Mouse (Mus musculus): ENCODE results near the gene Epha8.

The Epha8 gene

DNA sequence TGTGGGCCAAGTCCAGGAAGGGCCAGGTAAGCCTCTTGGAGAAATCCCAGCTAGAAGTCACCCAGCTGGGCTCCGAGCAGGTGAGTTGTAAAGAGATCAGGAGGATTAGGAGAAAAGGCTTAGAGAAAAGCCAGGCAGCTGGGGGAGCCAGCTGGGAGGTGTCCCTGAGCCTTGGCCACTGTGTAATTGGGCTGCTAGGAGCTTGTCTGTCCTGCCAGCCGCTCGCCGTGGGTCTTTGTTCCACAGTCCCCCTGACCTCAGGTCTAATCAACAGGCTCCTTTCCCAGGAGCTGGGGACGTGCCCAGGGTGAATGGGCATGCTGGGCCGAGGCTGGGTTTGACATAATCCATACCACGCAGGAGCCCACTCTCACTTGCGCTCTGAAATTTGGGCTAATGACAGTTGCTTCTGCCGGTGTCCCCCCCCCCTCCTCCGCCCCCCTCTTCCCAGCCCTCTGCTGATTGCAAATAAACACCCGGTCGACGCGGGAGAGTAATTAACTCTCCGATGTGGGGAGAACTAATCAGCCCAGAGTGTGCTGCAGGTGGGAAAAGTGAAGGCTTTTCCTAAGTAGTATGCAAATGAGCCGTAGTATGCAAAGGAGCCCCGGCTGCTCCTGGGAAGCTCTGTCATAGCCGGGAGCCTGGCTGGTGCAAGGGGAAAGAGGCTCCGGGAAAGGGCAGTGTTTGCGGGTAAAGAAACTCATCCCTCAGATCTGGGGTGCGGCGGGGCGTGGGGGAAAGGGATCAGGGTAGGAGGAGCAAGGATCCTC lies 51.7 kb downstream of the Epha8 start:
- no peak for DNase-seq (ENCODE audit: low read depth)

DNA sequence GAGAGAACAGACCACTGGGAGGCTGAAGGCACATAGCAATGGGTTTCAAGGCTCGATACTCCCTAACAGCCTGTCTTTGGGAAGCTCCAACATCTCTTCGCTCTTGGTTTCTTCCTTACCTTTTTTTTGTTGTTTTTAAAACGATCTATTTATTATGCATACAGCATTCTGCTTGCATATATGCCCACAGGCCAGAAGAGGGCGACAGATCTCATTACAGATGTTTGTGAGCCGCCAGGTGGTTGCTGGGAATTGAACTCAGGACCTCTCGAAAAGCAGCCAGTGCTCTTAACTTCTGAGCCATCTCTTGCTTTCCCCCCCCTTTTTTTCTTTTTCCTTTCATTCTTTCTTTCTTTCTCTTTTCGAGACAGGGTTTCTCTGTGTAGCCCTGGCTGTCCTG lies 57.5 kb downstream of the Epha8 start:
- no peak for DNase-seq (ENCODE audit: low read depth)

DNA sequence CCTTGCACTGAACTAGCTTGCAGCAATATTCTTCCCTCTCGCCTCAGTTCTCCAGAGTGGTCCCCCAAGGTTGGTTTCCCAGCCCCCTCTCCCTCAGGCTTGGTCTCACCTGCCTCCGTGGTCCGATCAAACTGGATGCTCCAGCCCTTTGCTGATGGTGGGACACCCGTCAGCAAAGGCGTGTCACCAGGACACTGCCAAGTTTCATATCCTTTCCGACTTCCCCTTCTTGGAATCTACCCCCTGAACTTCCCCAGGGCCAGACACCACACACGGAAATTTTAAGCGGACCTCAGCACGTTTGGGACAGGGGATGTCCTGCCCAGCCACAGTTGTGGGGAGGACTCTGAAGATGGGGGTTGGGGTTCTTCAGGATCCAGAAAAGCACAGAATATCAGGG lies 58.0 kb downstream of the Epha8 start, which contains the start of gene C1qa:
Gene C1qa, minus strand, starts transcription at position 167 of the 400 bp plus-strand sequence.
- DNase-seq (ENCODE audit: low read depth), result no peak

DNA sequence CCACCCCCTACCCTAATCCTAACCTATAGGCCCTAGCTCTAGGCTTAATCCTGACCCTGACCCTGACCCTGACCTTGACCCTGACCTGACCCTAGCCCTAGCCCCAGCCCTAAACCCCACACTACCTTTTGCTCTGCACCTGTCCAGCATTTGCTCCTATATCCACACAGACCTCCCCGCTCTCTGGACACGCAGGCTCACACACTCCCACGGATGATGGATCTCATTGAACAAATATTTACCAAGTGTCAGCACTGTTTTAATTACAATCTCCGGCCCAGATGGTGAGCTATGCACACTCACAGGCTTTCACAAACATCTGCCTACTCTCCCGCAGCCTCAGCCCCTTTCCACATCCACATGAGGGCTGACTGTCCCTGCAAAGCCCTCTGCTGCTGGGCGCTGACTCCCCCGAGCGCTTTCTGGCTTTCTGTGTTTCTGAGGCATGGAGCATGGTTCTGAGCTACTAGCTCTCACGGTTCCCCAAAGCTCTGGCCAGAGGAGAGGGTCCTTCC lies 58.5 kb downstream of the Epha8 start:
- DNase-seq (ENCODE audit: low read depth), result no peak

DNA sequence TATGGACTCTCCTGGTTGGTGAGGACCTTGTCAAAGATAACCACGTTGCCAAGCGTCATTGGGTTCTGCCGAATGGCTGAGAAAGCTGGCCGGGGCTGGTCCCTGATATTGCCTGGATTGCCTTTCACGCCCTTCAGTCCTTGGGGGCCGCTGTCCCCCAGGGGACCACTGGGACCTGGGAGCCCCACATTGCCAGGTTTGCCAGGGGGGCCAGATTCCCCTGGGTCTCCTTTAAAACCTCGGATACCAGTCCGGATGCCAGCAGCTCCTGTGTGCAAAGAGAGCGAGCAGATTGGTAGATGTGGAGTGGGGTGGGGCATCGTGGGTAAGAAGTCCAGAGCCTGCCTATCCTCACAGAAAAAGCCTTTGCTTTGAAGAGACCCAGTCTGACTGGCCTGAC lies 60.2 kb downstream of the Epha8 start:
- DNase-seq (ENCODE audit: low read depth), result no peak

DNA sequence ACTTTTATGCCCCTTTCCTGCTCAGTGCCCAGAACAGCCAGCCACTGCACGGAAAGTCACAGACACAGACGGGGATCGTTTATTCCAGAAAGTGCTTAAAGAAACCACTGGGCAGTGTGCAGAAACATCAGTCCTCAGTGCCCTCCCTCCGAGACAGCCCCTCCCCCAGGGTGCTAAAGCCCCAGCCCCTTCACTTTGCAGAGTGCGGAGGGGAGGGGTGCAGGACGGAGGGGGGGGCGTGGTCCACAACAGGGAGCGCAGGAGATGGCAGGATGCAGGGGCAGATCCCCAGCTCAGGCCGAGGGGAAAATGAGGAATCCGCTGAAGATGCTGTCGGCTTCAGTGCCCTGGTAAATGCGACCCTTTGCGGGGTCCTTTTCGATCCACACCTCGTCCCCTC lies 60.8 kb downstream of the Epha8 start:
- no peak for DNase-seq (ENCODE audit: low read depth)

DNA sequence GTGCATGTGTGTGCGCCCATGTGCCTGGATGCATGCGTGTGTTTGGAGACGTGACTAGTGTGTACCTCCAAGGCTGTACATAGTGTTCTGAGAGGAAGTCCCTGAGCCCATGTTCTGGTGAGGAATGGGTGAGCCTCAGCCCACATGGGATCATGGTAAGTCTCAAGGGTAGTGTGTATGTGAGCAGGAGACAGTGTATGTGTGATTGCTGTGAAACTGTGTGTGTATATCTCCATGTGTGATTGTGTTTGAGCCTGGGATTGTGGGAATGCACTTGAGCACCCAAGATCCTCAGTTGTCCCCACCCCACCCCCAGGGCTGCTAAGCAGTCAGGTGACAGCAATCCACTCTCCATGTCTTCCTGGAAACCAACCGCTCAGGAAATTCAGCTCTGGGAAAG lies 61.8 kb downstream of the Epha8 start:
- DNase-seq (ENCODE audit: low read depth), result no peak

DNA sequence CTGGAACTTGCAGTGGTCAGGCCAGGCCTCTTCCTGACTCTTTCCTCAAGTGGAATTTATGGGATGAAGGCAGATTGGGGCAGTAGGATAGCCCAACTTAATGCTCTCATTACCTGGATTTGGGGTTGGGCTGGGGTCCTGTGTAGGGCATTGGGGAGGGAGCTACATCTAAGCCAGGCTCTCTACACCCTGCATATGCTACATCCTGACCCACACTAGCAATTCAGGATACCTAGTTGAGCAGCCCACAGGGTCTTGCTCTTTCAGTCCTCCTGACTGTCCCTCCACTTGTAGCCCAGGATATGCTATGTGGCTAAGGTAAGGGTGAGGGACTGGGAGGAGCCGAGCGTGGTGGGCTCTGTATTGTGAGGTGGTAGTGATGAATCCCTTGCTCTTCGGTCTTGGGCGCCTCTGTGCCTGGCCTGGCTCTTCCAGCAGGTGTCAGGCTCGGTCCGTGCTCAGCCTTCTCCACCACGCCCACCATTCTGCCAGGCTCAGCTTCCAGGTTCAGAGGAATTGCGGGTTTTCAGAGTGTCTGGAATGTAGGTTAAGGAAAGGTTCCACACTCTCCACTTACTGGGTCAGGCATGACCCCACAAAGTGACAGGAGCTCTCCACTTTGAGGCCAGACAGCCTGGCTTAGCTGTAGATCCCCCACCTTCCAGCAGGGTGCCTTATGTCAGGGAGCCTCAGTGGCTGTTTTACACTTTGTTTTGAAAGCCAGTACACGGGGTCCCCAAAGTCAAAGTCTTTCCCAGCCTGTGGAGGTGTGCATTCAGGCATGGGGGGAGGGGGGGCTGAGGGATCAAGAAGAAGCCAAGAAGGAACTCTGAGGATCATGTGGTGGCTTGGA lies 62.7 kb downstream of the Epha8 start:
- DNase-seq (ENCODE audit: low read depth), result no peak

DNA sequence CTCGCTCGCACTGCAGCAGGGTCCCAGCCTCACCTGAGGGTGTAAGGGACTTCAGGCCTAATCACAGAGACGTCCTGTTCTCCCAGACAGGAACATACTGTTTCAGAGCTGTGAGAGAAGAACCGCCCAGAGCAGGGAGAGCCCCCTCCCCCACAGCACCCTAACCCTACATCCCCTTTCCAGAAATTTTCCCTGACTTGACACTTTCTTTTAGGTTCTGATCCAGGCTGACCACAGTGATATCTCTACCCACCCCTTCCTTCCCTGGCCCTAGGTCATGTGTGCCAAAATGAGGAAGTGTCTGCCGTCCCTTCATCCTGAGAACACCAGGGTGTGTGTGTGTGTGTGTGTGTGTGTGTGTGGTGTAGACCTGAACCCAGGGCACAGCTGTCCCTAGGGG lies 63.8 kb downstream of the Epha8 start, which contains the start of gene C1qc:
Gene C1qc, minus strand, starts transcription at position 255 of the 400 bp plus-strand sequence.
- DNase-seq (ENCODE audit: low read depth), result no peak

DNA sequence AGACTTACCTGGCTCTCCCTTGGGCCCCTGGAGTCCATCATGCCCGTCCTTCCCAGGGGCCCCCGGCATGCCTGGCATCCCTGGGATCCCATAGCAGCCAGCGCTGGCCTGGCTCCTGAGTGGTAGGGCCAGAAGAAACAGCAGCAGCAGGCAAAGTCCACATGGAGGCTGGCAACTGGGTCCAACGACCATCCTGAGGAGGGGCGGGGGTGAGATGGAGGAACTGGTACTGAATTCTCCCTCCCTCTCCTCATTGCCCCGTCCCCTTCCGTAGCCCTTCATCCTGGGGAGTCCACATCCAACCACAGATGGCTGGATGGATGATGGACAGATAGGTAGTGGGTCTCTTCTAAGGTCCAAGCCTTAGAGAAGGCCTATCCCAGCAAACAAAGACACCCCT lies 64.2 kb downstream of the Epha8 start:
- no peak for DNase-seq (ENCODE audit: low read depth)

DNA sequence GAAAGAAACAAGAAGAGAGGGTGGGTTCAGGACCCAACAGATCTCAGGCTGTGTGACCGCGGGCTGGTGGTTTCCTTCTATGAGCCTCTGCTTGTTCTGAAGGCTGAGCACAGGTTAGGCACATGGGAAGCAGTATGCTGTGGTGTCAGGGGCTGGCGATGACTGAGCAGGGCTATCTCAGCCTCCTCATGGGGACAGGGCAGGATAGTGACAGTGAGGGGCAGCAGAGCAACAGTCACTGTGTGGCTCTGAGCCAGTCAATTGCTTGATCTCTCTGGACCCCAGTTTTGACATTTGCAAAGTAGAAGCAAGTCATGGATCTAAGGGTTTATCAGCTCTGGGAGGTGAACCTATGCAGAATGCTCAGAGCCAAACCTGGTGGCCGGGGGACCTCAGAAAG lies 65.5 kb downstream of the Epha8 start:
- no peak for DNase-seq (ENCODE audit: low read depth)

DNA sequence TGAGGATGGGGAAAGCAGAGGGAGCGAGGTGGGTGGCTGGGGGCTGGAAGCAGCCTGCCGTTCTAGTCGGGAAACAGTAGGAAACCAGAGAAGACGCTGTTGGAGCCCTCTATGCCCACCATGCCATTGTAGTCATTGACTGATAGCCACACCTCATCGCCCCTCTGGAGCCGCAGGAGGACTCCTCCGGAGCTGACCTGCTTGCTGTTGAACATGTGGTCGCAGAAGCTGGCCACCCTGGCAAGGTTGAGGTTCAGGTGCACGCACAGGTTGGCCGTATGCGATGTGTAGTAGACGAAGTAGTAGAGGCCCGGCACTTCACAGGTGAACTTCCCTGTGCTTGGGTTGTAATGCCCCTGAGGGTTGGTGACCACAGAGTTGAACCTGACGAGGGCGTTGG lies 66.6 kb downstream of the Epha8 start:
- DNase-seq (ENCODE audit: low read depth), result no peak

DNA sequence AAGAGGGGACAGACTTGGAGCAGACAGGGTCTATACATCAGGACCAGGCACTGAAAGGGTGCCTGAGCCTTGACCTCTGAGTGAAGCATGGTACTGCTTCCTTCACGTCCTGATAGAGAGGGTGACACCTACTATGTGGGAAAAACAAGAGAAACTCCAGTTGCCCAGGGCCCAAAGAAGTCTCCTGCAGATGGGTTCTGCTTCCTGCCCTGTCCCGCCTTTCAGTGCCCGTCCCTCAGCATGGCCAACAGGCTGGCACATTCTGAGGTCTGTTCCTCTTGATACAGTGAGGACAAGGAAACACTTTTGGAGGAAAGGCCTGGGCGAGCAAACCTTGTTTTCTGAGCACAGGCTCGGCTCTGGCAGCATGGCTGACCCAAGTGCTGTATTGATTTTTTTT lies 68.9 kb downstream of the Epha8 start:
- no peak for DNase-seq (ENCODE audit: low read depth)

DNA sequence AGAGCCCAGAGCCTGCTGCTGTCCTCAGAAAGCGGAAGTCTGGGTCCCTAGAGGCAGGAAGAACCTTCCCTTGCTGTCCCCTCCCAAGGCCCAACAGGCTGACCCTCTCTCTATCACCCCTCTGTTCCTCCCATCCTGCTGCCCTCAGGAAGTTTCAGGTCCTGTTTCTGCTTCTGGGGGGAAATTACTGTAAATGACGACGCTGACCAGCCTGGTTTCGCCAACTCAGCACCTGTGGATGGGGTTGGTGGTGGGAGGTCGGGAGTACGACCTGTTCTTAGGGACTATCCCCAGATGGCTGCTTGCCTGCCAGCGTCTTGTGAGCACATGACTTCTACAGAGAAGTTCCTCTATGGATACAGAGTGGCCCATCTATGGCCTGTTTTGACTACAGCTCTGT lies 70.5 kb downstream of the Epha8 start, which contains the start of gene C1qb:
Gene C1qb, minus strand, starts transcription at position 87 of the 400 bp plus-strand sequence.
- no peak for DNase-seq (ENCODE audit: low read depth)
